Mouse (Mus musculus) myocyte (in vitro differentiated cells): Measurements from ENCODE around the gene Adamts17. TPM values are rescaled to one million over a fixed set of nuclear protein-coding genes. Genes with fewer than 3 reads are reported as not detected.

Source experiments
- H3K27me3 ChIP-seq: one replicate; pipeline ENCODE4 v1.6.1; 2011; ENCODE audit not compliant: control insufficient read depth, insufficient read depth, insufficient read length
- H3K36me3 ChIP-seq: one replicate; pipeline ENCODE4 v1.6.1; 2011; ENCODE audit not compliant: control insufficient read depth, insufficient read depth
- H3K4me2 ChIP-seq: one replicate; pipeline ENCODE4 v1.6.1; 2011; ENCODE audit warnings: low read depth, control low read depth
- H3K4me3 ChIP-seq: one replicate; pipeline ENCODE4 v1.5.1; 2011; ENCODE audit warnings: mild to moderate bottlenecking, control low read depth, moderate library complexity
- H3K79me2 ChIP-seq: one replicate; pipeline ENCODE4 v1.6.1; 2011; ENCODE audit not compliant: control insufficient read depth, insufficient read depth
- H3ac ChIP-seq: one replicate; pipeline ENCODE4 v1.6.1; 2011; ENCODE audit not compliant: control insufficient read depth, insufficient read length
- CEBPB ChIP-seq: IDR thresholded peaks from 2 replicates; pipeline ENCODE4 v1.6.1; 2011; ENCODE audit warnings: mild to moderate bottlenecking, moderate library complexity; ENCODE audit not compliant: poor library complexity, insufficient read depth, severe bottlenecking
- E2F4 ChIP-seq: IDR thresholded peaks from one replicate; pipeline ENCODE4 v1.6.1; 2011; ENCODE audit warnings: mild to moderate bottlenecking, control low read depth, moderate library complexity; ENCODE audit not compliant: insufficient read depth
- MAX ChIP-seq: IDR thresholded peaks from one replicate; pipeline ENCODE4 v1.6.1; 2011; ENCODE audit warnings: low read depth, mild to moderate bottlenecking, control low read depth
- MYOD1 ChIP-seq, 3 experiments: IDR thresholded peaks; one replicate each; pipeline ENCODE4 v1.6.1; 2011; ENCODE audit warnings: control low read depth in 2 of 3, low read depth in 2 of 3, mild to moderate bottlenecking in 2 of 3, moderate library complexity in 1 of 3; ENCODE audit not compliant: insufficient read length in 2 of 3, control insufficient read depth in 1 of 3
- MYOG ChIP-seq, 3 experiments: IDR thresholded peaks; one replicate each; pipeline ENCODE4 v1.6.1; 2011; ENCODE audit warnings: control low read depth in 2 of 3, low read depth in 2 of 3, mild to moderate bottlenecking in 2 of 3; ENCODE audit not compliant: insufficient read length in 2 of 3, control insufficient read depth in 1 of 3, insufficient read depth in 1 of 3
- POLR2A ChIP-seq: IDR thresholded peaks from one replicate; pipeline ENCODE4 v1.6.1; 2011; ENCODE audit warnings: low read depth, mild to moderate bottlenecking, control low read depth, moderate library complexity; ENCODE audit not compliant: insufficient read length
- POLR2AphosphoS2 ChIP-seq: IDR thresholded peaks from one replicate; pipeline ENCODE4 v1.6.1; 2011; ENCODE audit warnings: low read depth, control low read depth; ENCODE audit not compliant: insufficient read length
- REST ChIP-seq: IDR thresholded peaks from one replicate; pipeline ENCODE4 v1.6.1; 2011; ENCODE audit warnings: mild to moderate bottlenecking, control low read depth, moderate library complexity; ENCODE audit not compliant: insufficient read depth, insufficient read length
- SRF ChIP-seq: IDR thresholded peaks from one replicate; pipeline ENCODE4 v1.6.1; 2011; ENCODE audit warnings: low read depth; ENCODE audit not compliant: control insufficient read depth, insufficient read length
- TCF12 ChIP-seq: IDR thresholded peaks from one replicate; pipeline ENCODE4 v1.6.1; 2011; ENCODE audit warnings: mild to moderate bottlenecking, control low read depth; ENCODE audit not compliant: poor library complexity, insufficient read depth, severe bottlenecking
- TCF3 ChIP-seq: IDR thresholded peaks from one replicate; pipeline ENCODE4 v1.6.1; 2011; ENCODE audit warnings: low read depth, control low read depth; ENCODE audit not compliant: insufficient read length
- USF1 ChIP-seq: IDR thresholded peaks from one replicate; pipeline ENCODE4 v1.6.1; 2011; ENCODE audit warnings: low read depth, mild to moderate bottlenecking, control low read depth, moderate library complexity
- polyA plus RNA-seq: library from polyadenylated mRNA; unstranded; fragments of >200 nt; fragmentation: generic; extraction: Trizol; gene quantifications from one replicate; pipeline ENCODE4 v1.2.1, GENCODE M21; 2012; ENCODE audit warnings: missing spikeins

Adamts17 gene
- polyA plus RNA-seq, 1 experiment, result 1.8 TPM

DNA sequence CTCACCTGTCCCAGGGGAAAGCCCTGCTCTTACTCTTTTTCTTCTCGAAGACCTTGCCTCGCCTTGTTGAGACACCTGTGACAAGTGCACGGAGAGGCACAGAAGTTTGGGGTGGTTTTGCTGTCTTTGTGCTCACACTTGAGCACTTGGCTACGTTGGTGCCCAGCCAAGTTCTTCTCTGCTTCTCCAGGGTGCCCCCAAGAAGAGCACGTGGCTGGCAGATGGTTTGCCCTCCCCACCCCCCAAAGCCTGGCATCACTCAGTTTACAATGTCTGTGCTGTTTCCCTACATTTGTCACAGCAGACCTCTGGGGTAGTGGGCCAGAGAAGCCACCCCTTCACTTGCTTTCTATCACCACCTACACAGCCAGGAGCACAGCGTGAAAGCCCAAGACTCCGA is 1.6 kb downstream of the Adamts17 start:
- no peak for TF ChIP-seq TCF3
- TF ChIP-seq MAX, result no peak
- no peak for TF ChIP-seq TCF12
- no peak for TF ChIP-seq MYOD1 (IDR thresholded peaks at IDR 0.05; ENCODE audit: control insufficient read depth in 1 of 3, insufficient read length in 2 of 3, low read depth in 2 of 3)
- no peak for TF ChIP-seq SRF
- no peak for TF ChIP-seq USF1
- TF ChIP-seq CEBPB, result no peak
- TF ChIP-seq POLR2A, result no peak
- no peaks in the 10 kb centered on the region for H3K36me3 ChIP-seq
- peaks cover 15% of the 10 kb centered on the region for H3K27me3 ChIP-seq
- no peak overlapping the region for H3K4me2 ChIP-seq
- H3ac ChIP-seq, result no peak overlapping the region
- no peaks in the 10 kb centered on the region for H3K79me2 ChIP-seq
- no peak overlapping the region for H3K4me3 ChIP-seq

GRCm38 (mm10) chr7:66842021-66842420 is 2.5 kb downstream of the Adamts17 start:
- Histone ChIP-seq H3ac (no peak overlapping the region), H3K79me2 (no peaks in the 10 kb centered on the region), H3K27me3 (peaks cover 17% of the 10 kb centered on the region), H3K4me3 (no peak overlapping the region), H3K4me2 (no peak overlapping the region), H3K36me3 (no peaks in the 10 kb centered on the region)
- TF ChIP-seq POLR2AphosphoS2, result no peak
- TF ChIP-seq MYOG (IDR thresholded peaks at IDR 0.05; ENCODE audit: control insufficient read depth in 1 of 3, insufficient read depth in 1 of 3, insufficient read length in 2 of 3, low read depth in 2 of 3), result no peak
- no peak for TF ChIP-seq REST
- TF ChIP-seq TCF12, result no peak
- no peak for TF ChIP-seq E2F4
- TF ChIP-seq CEBPB, result no peak
- no peak for TF ChIP-seq MYOD1 (IDR thresholded peaks at IDR 0.05; ENCODE audit: control insufficient read depth in 1 of 3, insufficient read length in 2 of 3, low read depth in 2 of 3)
- TF ChIP-seq POLR2A, result no peak
- no peak for TF ChIP-seq MAX
- TF ChIP-seq USF1, result no peak
- TF ChIP-seq TCF3, result no peak
- TF ChIP-seq SRF, result no peak

- Histone ChIP-seq H3K4me3 (no peak overlapping the region), H3K79me2 (no peaks in the 10 kb centered on the region), H3K27me3 (peaks cover 22% of the 10 kb centered on the region), H3K36me3 (no peaks in the 10 kb centered on the region), H3K4me2 (no peak overlapping the region), H3ac (no peak overlapping the region)
- no peak for TF ChIP-seq MYOG (IDR thresholded peaks at IDR 0.05; ENCODE audit: control insufficient read depth in 1 of 3, insufficient read depth in 1 of 3, insufficient read length in 2 of 3, low read depth in 2 of 3)
- no peak for TF ChIP-seq MYOD1 (IDR thresholded peaks at IDR 0.05; ENCODE audit: control insufficient read depth in 1 of 3, insufficient read length in 2 of 3, low read depth in 2 of 3)
- no peak for TF ChIP-seq POLR2A
- no peak for TF ChIP-seq USF1
- TF ChIP-seq E2F4, result no peak
- no peak for TF ChIP-seq TCF3
- no peak for TF ChIP-seq TCF12
- no peak for TF ChIP-seq MAX
- no peak for TF ChIP-seq CEBPB
- TF ChIP-seq SRF, result no peak
- no peak for TF ChIP-seq REST
- TF ChIP-seq POLR2AphosphoS2, result no peak
Measured at GRCm38 (mm10) chr7:66843846-66844245, 4.3 kb downstream of the Adamts17 start.

GRCm38 (mm10) chr7:66846582-66846981 is 7.0 kb downstream of the Adamts17 start:
- no peak for TF ChIP-seq CEBPB
- TF ChIP-seq TCF3, result no peak
- TF ChIP-seq MYOG (IDR thresholded peaks at IDR 0.05; ENCODE audit: control insufficient read depth in 1 of 3, insufficient read depth in 1 of 3, insufficient read length in 2 of 3, low read depth in 2 of 3), result no peak
- no peak for TF ChIP-seq TCF12
- TF ChIP-seq E2F4, result no peak
- no peaks in the 10 kb centered on the region for H3K36me3 ChIP-seq

GRCm38 (mm10) chr7:66847299-66847698 is 7.8 kb downstream of the Adamts17 start:
- Histone ChIP-seq H3ac (no peak overlapping the region), H3K4me3 (no peak overlapping the region), H3K79me2 (no peaks in the 10 kb centered on the region), H3K27me3 (peaks cover 11% of the 10 kb centered on the region), H3K4me2 (no peak overlapping the region), H3K36me3 (no peaks in the 10 kb centered on the region)
- TF ChIP-seq USF1 (no peak), POLR2AphosphoS2 (no peak), MYOD1 (IDR thresholded peaks at IDR 0.05; ENCODE audit: control insufficient read depth in 1 of 3, insufficient read length in 2 of 3, low read depth in 2 of 3) (no peak), TCF3 (no peak), CEBPB (no peak), MAX (no peak), E2F4 (no peak), MYOG (IDR thresholded peaks at IDR 0.05; ENCODE audit: control insufficient read depth in 1 of 3, insufficient read depth in 1 of 3, insufficient read length in 2 of 3, low read depth in 2 of 3) (no peak), SRF (no peak), TCF12 (no peak), REST (no peak), POLR2A (no peak)

More at GRCm38 (mm10) chr7:66846582-66846981, 7.0 kb downstream of the Adamts17 start:
- no peak overlapping the region for H3K4me3 ChIP-seq
- no peak overlapping the region for H3ac ChIP-seq
- no peaks in the 10 kb centered on the region for H3K79me2 ChIP-seq
- no peak overlapping the region for H3K4me2 ChIP-seq
- peaks cover 11% of the 10 kb centered on the region for H3K27me3 ChIP-seq
